Mouse (Mus musculus) brown adipose tissue, adult 24 weeks (tissue): ENCODE results near the gene Ugt1a9. TPM values are rescaled to one million over a fixed set of nuclear protein-coding genes. Genes with fewer than 3 reads are reported as not detected.
"Not testable (repeated sequence)": the region's sequence is repeated elsewhere in the genome, so short reads cannot be mapped to it uniquely, and the experiment has no call there.

Experiments
- H3K27ac ChIP-seq: fragments of 200-500 bp; replicated peaks from 2 replicates; pipeline ENCODE4 v1.5.1; 2012; ENCODE audit warnings: low read depth, mild to moderate bottlenecking, low read length
- H3K4me1 ChIP-seq: fragments of 200-500 bp; 2 replicates; pipeline ENCODE4 v1.6.1; 2012; ENCODE audit warnings: low read length, mixed read lengths; ENCODE audit not compliant: control insufficient read depth, insufficient read depth, insufficient read length
- H3K4me3 ChIP-seq: fragments of 200-500 bp; 2 replicates; pipeline ENCODE4 v1.5.1; 2012; ENCODE audit warnings: low read depth, mild to moderate bottlenecking, low read length, moderate library complexity; ENCODE audit not compliant: insufficient read depth
- polyA plus RNA-seq: library from polyadenylated mRNA; stranded (reverse); fragments of >200 nt; gene quantifications from 2 replicates; pipeline ENCODE4 v1.2.4, GENCODE M21; 2012; ENCODE audit not compliant: missing spikeins, insufficient read depth, insufficient read length

Ugt1a9 gene
- polyA plus RNA-seq, 1 experiment, result not detected

DNA sequence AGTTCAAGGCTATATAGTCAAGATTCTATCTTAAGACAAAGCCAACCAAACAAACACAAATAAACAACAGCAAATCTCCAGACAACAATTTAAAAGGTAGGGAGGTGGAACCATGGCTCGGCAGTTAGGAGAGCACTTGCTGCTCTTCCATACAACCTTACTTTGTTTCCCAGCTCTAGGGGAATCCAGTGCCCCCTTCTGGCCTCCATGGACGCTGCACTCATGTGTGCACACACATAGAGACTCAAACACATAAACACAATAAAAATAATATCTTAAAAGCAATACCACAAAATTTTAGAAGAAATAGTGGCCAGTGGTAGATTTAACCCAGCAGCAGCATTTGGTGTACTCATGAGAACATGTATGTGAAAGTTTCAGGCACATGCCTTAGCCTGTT lies 146.5 kb downstream of the Ugt1a9 start:
- Histone ChIP-seq H3K4me1 (no peaks in the 10 kb centered on the region), H3K27ac (no peak overlapping the region), H3K4me3 (no peak overlapping the region)

DNA sequence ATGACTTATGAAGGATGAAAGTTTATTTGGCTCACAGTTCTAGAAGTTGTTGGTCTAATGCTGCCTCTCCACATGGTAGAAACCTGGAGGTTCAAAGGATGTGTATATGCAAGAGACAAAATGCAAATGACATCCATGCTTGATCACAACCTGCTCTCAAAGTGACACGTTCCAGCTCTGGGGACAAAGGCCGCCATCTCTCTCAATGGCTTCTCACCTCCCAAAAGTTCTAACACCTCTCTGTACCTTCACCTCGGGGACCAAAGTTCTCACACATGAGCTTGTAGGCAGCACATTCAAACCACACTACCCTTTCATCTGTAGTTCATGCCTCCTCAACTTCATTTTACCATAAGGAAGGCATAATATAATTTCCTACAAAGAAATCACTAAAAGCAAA lies 147.0 kb downstream of the Ugt1a9 start:
- Histone ChIP-seq H3K27ac (no peak overlapping the region), H3K4me3 (no peak overlapping the region), H3K4me1 (no peaks in the 10 kb centered on the region)

DNA sequence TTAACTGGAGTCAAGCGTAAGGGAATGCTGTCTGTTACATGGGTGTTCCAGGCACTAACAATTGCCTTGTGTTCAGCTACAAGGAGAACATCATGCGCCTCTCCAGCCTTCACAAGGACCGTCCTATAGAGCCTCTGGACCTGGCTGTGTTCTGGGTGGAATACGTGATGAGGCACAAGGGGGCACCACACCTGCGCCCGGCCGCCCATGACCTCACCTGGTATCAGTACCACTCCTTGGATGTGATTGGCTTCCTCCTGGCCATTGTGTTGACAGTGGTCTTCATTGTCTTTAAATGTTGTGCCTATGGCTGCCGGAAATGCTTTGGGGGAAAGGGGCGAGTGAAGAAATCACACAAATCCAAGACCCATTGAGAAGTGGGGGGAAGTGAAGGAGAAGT lies 147.5 kb downstream of the Ugt1a9 start:
- H3K4me1 ChIP-seq, result no peaks in the 10 kb centered on the region
- H3K27ac ChIP-seq, result no peak overlapping the region
- H3K4me3 ChIP-seq, result no peak overlapping the region

DNA sequence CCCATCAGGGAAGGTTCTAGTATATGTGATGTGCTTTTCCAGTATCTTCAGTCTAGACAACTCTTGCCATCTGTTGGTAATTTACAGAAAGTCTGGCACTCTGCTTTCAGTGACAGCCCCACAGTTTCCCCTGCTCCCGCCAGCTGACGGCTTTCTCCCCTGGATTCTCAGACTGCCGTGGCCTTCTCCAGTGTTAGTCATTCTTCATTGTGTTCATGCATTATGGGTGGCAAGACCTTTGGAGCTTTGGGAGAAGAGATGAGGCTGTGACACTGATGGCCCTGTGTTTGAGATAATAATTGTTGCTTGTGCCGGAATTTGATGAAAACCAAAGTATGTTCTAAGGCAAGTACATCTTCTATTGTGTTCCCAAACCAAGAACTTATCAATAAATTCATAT lies 148.0 kb downstream of the Ugt1a9 start:
- no peak overlapping the region for H3K27ac ChIP-seq
- H3K4me1 ChIP-seq, result no peaks in the 10 kb centered on the region
- no peak overlapping the region for H3K4me3 ChIP-seq

DNA sequence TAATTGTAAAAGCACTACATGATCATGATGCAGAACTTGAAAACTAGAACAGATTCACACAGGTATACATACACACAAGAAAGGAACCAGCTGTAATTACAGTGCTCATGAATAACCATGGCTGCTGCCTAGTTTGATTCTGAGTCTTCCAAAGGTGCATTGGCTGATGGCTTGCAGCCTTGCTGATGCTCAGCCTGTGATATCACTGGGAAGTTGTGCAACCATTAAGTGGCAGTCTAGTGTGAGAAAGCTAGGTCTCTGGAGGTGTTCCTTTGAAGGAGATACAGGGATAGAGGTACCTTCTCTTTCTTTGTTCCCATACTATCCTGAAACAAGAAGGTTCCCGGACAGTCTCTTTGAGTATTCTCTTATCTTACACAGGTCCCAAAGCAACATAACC lies 148.5 kb downstream of the Ugt1a9 start:
- Histone ChIP-seq H3K4me1 (no peaks in the 10 kb centered on the region), H3K4me3 (no peak overlapping the region), H3K27ac (no peak overlapping the region)

DNA sequence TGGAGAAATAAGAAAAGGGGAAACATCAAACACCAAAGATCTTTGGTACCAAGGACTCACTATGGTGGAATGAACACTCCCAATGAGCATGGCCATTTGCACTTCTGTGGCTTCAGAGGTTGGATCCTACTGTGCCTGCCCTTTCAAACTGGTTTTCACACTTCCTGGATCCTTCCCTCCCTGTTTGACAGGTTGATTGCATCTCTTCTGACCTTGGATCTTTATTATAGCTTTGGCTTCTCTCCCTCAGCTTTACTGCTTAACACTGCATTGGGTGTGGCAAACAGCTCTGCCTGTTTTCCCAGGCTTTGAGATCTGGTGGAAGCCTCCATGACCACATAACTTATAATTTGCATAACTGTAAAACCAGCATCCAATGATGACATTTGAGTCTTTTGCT lies 149.7 kb downstream of the Ugt1a9 start:
- Histone ChIP-seq H3K27ac (no peak overlapping the region), H3K4me3 (no peak overlapping the region), H3K4me1 (no peaks in the 10 kb centered on the region)

DNA sequence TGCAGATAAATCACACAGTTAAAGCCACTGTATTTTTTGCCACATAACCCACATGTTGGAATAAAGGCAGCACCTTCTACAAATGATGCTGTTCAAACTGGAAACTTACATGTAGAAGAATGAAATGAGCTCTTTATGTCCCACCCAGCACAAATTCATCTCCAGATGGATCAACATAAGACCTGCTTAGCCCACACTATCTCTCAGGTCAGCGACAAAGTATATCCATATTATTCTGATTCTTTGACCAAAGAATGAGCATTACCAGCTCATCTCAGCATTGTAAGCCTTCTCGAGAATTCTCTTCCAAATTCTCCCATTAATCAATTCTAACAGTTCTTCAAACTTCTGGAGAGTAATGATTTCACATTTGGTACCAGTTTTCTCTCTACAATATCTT lies 151.6 kb downstream of the Ugt1a9 start:
- no peaks in the 10 kb centered on the region for H3K4me1 ChIP-seq

DNA sequence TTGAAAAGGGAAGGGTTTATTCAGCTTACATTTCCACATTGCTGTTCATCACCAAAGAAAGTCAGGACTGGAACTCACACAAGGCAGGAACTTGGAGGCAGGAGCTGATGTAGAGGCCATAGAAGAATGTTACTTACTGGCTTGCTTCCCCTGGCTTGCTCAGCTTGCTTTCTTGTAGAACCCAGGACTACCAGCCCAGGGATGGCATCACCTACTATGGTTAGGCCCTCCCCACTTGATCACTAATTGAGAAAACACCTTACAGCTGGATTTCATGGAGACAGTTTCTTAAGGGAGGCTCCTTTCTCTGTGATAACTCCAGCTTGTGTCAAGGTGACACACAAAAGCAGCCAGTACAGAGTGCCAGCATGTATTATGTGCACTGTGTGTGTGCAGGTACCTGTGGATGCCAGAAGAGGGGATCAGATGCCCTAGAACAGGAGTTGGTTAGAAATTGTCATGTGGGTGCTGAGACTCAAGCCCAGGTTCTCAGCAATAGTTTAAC lies 152.5 kb downstream of the Ugt1a9 start:
- not testable (repeated sequence) for H3K27ac ChIP-seq, H3K4me3 ChIP-seq, H3K4me1 ChIP-seq

More for the DNA sequence above, 151.6 kb downstream of the Ugt1a9 start:
- no peak overlapping the region for H3K4me3 ChIP-seq
- no peak overlapping the region for H3K27ac ChIP-seq

DNA sequence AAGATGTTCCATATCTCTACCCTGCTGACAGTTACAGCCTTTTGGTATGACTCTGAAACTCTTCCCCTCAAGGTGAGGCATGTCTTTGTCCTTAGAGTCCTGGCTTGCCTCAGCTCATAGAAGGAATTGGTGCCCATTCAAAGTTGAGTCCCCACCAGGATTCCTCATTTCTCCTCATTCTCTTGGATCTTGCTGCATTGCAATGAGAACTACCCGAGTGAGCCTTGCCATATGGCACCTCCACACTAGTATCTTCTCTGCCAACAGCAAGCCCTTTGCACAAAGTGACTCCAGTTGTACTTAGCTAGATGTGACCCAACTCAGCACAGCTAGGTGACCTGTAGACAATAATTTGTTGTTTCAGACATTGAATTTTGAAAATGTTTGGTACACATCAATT lies 153.0 kb downstream of the Ugt1a9 start:
- H3K27ac ChIP-seq, result no peak overlapping the region
- H3K4me3 ChIP-seq, result no peak overlapping the region
- H3K4me1 ChIP-seq, result no peaks in the 10 kb centered on the region

DNA sequence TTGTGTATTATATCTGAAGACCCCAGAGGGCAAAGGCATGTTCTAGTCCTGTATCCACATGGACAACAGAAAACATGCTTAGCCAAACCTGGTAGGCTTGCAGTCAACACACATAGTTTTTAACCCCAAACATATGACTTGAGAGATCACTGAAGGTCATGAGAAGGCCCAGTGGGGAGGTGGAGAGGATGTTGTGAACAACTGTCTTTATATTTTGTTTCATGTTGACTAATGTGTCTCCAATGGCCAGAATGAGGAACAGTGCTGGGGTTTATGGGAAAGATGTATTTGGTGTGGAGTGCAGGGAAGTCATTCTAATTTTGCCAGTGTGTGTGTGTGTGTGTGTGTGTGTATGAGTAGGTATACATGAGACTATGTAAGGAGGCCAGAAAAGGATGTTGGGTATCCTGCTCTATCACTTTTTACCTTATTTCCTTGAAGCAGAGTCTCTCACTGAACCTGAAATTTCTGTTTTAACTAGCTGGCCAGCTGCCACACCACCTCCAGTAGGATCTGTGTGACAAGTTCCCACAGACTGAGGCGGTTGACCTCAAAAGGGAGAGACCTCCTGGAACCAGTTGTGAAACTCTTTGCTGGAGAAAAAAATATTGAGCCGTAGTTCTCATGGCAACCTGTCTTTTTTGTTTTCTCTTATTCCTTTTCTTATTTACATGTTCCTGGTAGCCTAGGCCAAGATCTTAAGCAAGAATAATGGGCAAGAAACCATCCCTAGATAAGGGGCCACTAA lies 153.6 kb downstream of the Ugt1a9 start:
- Histone ChIP-seq H3K4me1 (no peaks in the 10 kb centered on the region), H3K4me3 (no peak overlapping the region), H3K27ac (no peak overlapping the region)

DNA sequence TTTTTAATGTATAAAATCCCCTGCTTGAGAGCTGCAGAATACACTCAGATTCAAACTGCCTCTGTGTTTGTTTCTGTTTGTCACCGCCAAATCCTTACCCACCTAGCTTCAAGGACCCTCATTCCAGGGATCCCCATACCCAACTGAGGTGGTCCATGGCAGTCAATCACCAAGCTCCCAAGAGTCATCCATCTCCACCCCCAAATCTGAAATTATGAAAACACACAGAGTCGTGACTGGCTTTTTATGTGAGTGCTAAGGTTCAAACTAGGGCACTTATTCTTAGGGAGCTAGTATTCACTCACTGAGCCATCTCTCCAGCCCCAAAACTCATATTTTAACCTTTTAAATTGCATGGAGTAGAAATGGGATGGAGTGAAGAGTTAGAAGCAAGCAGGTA lies 154.7 kb downstream of the Ugt1a9 start:
- not testable (repeated sequence) for H3K27ac ChIP-seq, H3K4me3 ChIP-seq, H3K4me1 ChIP-seq

DNA sequence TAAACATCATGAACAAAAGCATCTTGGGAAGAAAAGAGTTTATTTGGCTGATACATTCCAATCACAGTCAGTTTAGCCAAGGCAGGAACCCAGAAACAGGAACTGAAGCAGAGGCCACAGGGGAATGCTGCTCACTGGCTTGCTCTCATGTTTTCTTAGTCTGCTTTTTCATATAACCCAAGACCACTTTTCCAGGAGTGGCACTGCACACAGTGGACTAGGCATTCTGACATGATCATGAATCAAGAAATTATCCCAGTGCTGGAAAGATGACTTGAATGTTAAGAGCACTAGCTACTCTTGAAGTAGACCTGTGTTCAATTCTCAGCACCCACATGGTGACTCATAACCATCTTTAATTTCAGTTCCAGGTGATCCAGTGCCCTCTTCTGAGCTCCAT lies 155.1 kb downstream of the Ugt1a9 start:
- H3K27ac ChIP-seq, result no peak overlapping the region
- H3K4me1 ChIP-seq, result no peaks in the 10 kb centered on the region
- H3K4me3 ChIP-seq, result no peak overlapping the region

DNA sequence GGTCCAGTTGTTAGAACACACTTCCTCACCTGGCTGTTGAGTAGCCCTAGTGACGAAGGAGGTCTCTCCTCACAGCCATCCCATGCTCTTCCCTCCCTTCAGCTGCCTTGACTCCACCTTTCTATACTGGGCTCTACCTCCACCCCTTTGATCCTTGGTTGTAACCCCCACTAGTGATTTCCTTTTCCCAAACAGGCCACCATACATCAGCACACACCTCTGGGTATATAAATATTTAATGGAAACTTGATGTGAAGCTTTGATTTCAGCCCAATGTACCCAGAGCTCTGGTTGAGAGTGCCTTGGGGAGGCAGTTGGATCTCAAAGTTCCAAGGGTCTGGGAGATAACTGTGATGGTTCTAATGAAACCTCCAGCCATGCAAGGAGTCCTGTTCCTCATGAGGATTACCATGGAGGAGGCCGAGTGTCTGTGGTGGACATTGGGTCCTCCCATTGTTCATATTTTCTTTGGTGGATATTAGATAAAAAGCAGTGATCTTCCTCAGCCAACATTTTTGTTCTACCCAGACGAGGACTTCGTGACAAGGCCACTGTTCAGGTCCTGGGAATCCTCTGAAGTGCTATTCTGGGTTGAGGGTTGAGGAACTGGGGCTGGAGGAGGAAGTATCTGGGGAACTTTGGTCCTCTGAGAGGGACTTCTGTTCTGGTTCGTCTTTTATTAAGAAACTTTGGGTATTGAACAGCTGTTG lies 156.2 kb downstream of the Ugt1a9 start, which contains the start of gene Mroh2a:
Gene Mroh2a (plus strand): TSS at position 317 of the 710 bp plus-strand sequence.
- Histone ChIP-seq H3K4me3 (no peak within 1 kb of the TSS), H3K4me1 (no peaks in the 10 kb centered on the region), H3K27ac (no peak within 1 kb of the TSS)

DNA sequence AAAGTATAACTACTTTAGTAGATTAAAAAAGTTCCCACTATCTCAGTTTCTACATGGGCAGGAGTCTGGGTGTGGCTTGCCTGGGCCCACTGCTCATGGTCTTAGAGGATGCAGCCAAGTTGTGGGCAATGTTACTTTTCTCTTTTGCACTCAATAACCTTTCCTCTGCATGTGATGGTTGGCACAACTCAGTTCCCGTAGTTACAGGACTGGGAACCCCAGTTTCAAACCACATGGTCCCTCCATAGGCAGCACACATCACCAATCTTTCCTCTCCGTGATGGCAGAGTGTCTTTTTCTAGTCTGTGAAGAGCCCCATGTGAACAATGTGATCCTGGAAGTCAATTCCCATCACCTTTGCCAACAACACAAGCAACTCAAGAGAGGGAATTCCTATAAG lies 156.9 kb downstream of the Ugt1a9 start:
- no peak overlapping the region for H3K27ac ChIP-seq
- H3K4me1 ChIP-seq, result no peaks in the 10 kb centered on the region

DNA sequence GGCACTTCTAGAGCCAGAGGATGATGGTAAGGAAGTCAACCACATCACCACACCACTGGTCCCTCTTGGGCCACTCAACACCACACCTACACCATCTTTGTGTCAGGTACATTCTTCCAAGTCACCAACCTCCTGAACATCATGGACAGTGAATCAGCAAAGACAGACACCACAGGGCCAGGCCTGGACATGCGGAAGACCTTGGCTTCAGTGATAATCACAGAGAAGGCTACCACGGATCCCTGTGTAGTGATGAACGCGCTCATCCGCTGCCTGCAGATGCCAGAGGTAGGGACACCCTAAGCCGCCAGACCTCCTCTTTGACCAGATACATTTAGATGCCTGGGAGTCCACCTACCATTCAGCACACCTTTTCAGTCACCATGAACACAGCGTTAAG lies 157.5 kb downstream of the Ugt1a9 start:
- no peak overlapping the region for H3K4me3 ChIP-seq
- no peak overlapping the region for H3K27ac ChIP-seq
- H3K4me1 ChIP-seq, result no peaks in the 10 kb centered on the region

More for the DNA sequence above, 156.9 kb downstream of the Ugt1a9 start:
- H3K4me3 ChIP-seq, result no peak overlapping the region

DNA sequence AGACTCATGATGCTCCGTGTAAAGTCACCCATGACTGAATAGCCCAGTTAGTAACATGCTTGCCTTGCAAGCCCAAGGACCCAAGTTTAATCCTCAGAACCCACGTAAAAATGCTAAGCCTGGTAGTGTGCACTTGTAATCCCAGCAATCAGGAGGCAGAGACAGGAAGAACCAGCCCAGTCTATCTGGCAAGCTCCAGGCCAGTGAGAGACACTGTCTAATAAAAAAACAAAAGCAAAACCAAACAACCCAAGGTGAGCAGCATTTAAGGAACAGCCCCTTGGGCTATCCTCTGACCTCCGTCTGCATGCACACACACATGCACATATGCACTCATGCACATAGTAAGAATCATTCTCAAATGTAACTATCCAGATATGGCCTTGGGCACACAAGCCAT lies 159.0 kb downstream of the Ugt1a9 start:
- H3K4me3 ChIP-seq, result no peak overlapping the region
- no peaks in the 10 kb centered on the region for H3K4me1 ChIP-seq
- H3K27ac ChIP-seq, result no peak overlapping the region
